Mouse (Mus musculus) heart, embryonic 12.5 days (tissue): ENCODE data around the gene Eno3. TPM values are rescaled to one million over a fixed set of nuclear protein-coding genes. Genes with fewer than 3 reads are reported as not detected.
A peak's percentile ranks its signal among the peaks of the same experiment; 100 is the strongest.

Experiments used
- ATAC-seq: fragments of 200-750 bp; cut with Nextera tagmentation; 2 replicates; pipeline ENCODE4 v1.8.0; 2017; ENCODE audit warnings: moderate TSS enrichment, moderate library complexity; ENCODE audit not compliant: insufficient number of reproducible peaks, low FRiP score
- H3K27ac ChIP-seq: fragments of 300-500 bp; sonication (generic); 2 replicates; pipeline ENCODE4 v1.5.1; 2016; ENCODE audit warnings: mild to moderate bottlenecking, moderate library complexity; ENCODE audit not compliant: poor library complexity, severe bottlenecking
- H3K27me3 ChIP-seq: fragments of 300-500 bp; sonication (generic); replicated peaks from 2 replicates; pipeline ENCODE4 v1.6.1; 2016; ENCODE audit warnings: mild to moderate bottlenecking, moderate library complexity
- H3K36me3 ChIP-seq: fragments of 300-500 bp; sonication (generic); 2 replicates; pipeline ENCODE4 v1.6.1; 2016; ENCODE audit warnings: mild to moderate bottlenecking, moderate library complexity
- H3K4me1 ChIP-seq: fragments of 300-500 bp; sonication (generic); replicated peaks from 2 replicates; pipeline ENCODE4 v1.6.1; 2016; ENCODE audit warnings: mild to moderate bottlenecking
- H3K4me2 ChIP-seq: fragments of 300-500 bp; sonication (generic); 2 replicates; pipeline ENCODE4 v1.6.1; 2016; ENCODE audit warnings: mild to moderate bottlenecking, moderate library complexity
- H3K4me3 ChIP-seq: fragments of 300-500 bp; sonication (generic); 2 replicates; pipeline ENCODE4 v1.5.1; 2016; ENCODE audit warnings: mild to moderate bottlenecking
- H3K9ac ChIP-seq: fragments of 300-500 bp; sonication (generic); 2 replicates; pipeline ENCODE4 v1.6.1; 2016; ENCODE audit warnings: mild to moderate bottlenecking, moderate library complexity
- H3K9me3 ChIP-seq: fragments of 300-500 bp; sonication (generic); replicated peaks from 2 replicates; pipeline ENCODE4 v1.6.1; 2016; ENCODE audit warnings: mild to moderate bottlenecking, moderate library complexity
- WGBS: fragments of 180-500 bp; shearing (Covaris S2); methylation state at CpG from one replicate; pipeline ENCODE4 v1.1.7; 2016; 5-methylcytosine and 5-hydroxymethylcytosine counted together
- microRNA-seq: library from miRNA; unstranded; fragments of <30 nt; microRNA quantifications from one replicate; pipeline ENCODE4, GENCODE M21; 2017
- polyA plus RNA-seq: library from polyadenylated mRNA; unstranded; fragments of >200 nt; fragmentation: Nextera tagmentation; extraction: Ambion mirVana; gene quantifications from 2 replicates; pipeline ENCODE4 v1.2.1, GENCODE M21; 2016

The Eno3 gene
- polyA plus RNA-seq, 1 experiment from 2014 or later = 238 TPM

DNA sequence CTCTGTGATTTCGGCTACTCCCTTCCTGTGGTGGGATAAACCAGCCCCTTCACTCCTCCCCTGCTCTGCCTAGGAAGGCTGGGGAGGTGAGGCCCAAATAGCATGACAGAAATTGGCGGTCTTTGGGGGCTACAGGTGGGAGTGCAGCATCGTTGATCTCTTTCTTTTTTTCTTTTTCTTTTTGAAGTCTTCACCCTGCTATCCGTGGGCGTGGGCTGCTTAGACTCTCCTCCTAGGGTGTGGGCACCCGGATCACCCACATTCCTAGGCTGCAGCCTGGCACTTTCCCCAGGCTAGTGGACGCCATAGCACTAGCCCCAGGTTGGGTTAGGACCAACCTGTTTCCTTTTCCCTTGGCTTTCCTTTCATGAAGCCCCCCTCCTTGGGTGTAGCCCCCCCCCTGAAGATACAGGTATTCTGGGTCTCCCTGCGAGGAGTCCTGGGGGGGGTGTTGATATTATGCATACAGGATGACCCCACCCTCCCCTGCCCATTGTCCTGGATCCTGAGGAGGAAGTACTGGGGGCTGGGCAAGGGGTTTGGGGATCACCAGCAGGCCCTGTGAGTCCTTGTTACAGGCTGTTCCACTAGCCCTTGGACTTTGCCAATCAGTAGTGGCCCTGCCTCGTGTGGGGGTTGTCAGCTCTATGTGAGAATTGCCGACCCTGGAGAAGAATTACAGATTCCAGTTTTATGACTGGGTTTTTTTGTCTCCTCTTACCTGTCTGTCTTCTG, 44.4 kb downstream of the Eno3 start:
- H3K9ac ChIP-seq = peak overlapping the region; percentile 95
- H3K36me3 ChIP-seq = peaks cover 34% of the 10 kb centered on the region
- ATAC-seq = no peak
- H3K4me2 ChIP-seq = peak overlapping the region; percentile 89
- peaks cover 29% of the 10 kb centered on the region for H3K4me1 ChIP-seq
- WGBS = 12% methylated on average over 10 of the region's 10 CpGs
- H3K4me3 ChIP-seq = peak overlapping the region; percentile 84
- H3K27ac ChIP-seq = peak overlapping the region; percentile 95
- no peaks in the 10 kb centered on the region for H3K9me3 ChIP-seq
- H3K27me3 ChIP-seq = no peaks in the 10 kb centered on the region

DNA sequence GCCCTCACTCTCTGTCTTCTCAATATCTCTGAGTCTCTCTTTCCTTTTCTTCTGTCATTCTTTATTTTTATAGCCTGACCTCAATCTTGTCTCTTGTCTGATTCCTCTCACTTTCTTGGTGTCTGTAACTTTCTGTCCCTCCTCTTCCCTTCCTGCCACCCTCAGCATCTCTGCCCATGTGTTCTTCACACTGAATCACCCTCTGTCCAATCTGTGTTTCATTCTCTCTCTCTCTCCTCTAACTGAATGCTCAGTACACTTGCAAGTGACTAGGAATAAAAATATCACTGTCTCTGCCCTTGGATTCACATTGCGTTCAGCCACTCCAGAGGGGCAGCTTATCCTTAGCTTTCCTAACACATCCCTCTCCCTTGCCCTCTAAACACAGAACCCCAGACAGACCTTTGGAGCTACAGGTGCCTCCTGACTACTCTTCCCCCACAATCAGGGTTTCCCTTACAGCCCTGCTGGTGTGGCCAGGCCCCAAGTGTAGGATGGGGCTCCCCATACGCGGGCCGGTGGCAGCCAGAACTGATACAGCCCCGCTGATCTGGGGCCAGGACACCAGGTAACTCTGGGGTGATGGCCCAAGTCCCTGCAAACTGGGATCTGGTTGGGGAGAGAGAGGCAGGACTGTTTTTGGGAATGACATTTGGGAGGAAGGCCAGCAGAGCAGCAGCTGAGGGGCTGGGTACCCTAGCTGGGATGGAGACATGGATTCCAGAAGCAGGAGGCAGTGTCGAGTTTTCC, 45.2 kb downstream of the Eno3 start:
- peak overlapping the region; percentile 95 for H3K9ac ChIP-seq
- peak overlapping the region; percentile 84 for H3K4me3 ChIP-seq
- H3K36me3 ChIP-seq = peaks cover 41% of the 10 kb centered on the region
- ATAC-seq = no peak
- 61% methylated on average over 6 of the region's 6 CpGs for WGBS
- H3K27me3 ChIP-seq = no peaks in the 10 kb centered on the region
- no peaks in the 10 kb centered on the region for H3K9me3 ChIP-seq
- H3K27ac ChIP-seq = peak overlapping the region; percentile 95
- H3K4me1 ChIP-seq = peaks cover 29% of the 10 kb centered on the region
- peak overlapping the region; percentile 89 for H3K4me2 ChIP-seq

DNA sequence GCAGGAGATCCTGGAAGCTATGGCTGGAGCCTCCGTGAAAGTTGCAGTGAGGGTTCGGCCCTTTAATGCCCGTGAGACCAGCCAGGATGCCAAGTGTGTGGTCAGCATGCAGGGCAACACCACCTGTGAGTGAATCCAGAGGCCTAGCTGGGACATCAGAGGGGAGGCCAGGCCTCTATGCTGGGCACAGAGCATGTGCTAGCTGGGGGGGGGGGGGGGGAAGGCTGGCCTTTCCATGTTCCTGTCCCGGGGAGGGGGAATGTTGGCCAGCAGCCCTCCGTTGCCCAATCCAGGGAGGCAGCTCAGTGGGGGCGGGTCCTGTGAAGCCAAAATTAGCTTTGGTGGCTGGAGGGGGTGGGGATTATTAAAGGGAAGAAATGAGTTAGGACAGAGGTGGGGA, 45.8 kb downstream of the Eno3 start:
- peak overlapping the region; percentile 84 for H3K4me3 ChIP-seq
- peaks cover 29% of the 10 kb centered on the region for H3K4me1 ChIP-seq
- no peak for ATAC-seq
- H3K4me2 ChIP-seq = peak overlapping the region; percentile 89
- peaks cover 48% of the 10 kb centered on the region for H3K36me3 ChIP-seq
- no peaks in the 10 kb centered on the region for H3K9me3 ChIP-seq
- 46% methylated on average over 6 of the region's 6 CpGs for WGBS
- peak overlapping the region; percentile 54 for H3K9ac ChIP-seq
- H3K27ac ChIP-seq = peak overlapping the region; percentile 95
- no peaks in the 10 kb centered on the region for H3K27me3 ChIP-seq

DNA sequence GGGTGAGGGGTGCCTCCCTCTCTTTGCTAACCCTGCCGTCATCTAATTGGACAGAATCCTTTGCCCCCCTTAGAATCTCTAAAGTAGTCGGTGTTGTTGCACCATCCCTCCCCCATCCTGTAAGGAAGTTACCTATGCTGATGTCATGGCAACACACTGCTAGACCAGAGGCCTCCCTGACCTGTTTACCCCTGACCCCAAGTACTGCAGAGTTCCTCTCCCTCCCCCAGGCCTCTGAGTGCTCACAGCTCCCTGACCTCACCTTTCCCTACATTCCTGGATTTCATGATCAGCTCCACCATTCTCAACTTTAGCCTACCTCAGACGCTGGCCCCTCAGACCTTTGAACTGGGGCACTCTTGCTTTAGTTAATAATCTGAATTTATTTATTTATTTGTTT, 49.1 kb downstream of the Eno3 start:
- Histone ChIP-seq H3K27me3 (no peaks in the 10 kb centered on the region), H3K27ac (no peak overlapping the region), H3K36me3 (peaks cover 80% of the 10 kb centered on the region), H3K4me2 (no peak overlapping the region), H3K4me3 (no peak overlapping the region), H3K9me3 (no peaks in the 10 kb centered on the region), H3K9ac (no peak overlapping the region), H3K4me1 (peaks cover 25% of the 10 kb centered on the region)
- WGBS = 79% methylated on average over 3 of the region's 3 CpGs
- ATAC-seq = no peak

DNA sequence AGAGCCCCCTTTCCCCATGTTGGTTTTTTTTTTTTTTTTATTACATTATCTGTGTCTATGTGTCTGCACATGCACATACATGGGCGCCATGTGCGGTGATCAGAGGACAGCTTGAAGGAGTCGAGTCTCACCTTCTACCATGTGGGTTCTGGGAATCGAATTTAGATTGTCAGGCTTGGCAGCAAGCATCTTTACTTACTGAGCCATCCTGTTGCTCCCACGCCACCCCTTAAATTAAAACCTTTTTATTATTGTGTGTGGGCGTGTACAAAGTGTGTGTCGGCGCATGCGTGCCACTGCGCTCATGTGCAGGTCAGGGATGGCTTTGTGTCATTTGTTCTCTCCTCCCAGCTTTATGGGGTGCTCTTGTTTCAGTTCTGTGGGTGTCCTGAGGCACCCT, 54.0 kb downstream of the Eno3 start:
- 91% methylated on average over 10 of the region's 10 CpGs for WGBS
- no peaks in the 10 kb centered on the region for H3K27me3 ChIP-seq
- ATAC-seq = no peak
- H3K36me3 ChIP-seq = peaks cover 86% of the 10 kb centered on the region
- no peak overlapping the region for H3K4me2 ChIP-seq
- H3K27ac ChIP-seq = no peak overlapping the region
- no peaks in the 10 kb centered on the region; the same call in 1 of the 2 replicates for H3K4me1 ChIP-seq
- no peaks in the 10 kb centered on the region for H3K9me3 ChIP-seq
- no peak overlapping the region for H3K9ac ChIP-seq
- H3K4me3 ChIP-seq = no peak overlapping the region

Small RNA genes lying within 50 kb of the gene (microRNA-seq; reads per million reads assigned to microRNA genes)
- gene Mir6925 = not detected

Other genes with a start within 250 kb of the Eno3 start
- gene Pelp1, start 247.2 kb upstream of the Eno3 start, polyA plus RNA-seq = 28.4 and 29.3 TPM in 2 replicates
- 13.5 TPM in 2 replicates for gene Arrb2, start 224.6 kb upstream of the Eno3 start, polyA plus RNA-seq
- gene Med11, start 205.3 kb upstream of the Eno3 start, polyA plus RNA-seq = 22.6 and 24.0 TPM in 2 replicates
- gene Zmynd15, start 197.8 kb upstream of the Eno3 start, polyA plus RNA-seq = 1.9 and 2.9 TPM in 2 replicates
- gene Cxcl16, start 197.2 kb upstream of the Eno3 start, polyA plus RNA-seq = 6.1 and 8.6 TPM in 2 replicates
- gene Tm4sf5, start 152.0 kb upstream of the Eno3 start, polyA plus RNA-seq = 9.7 and 11.3 TPM in 2 replicates
- 0.30 and 0.54 TPM in 2 replicates for gene Vmo1, start 142.6 kb upstream of the Eno3 start, polyA plus RNA-seq
- 0.23 and 0.65 TPM in 2 replicates for gene Gltpd2, start 138.0 kb upstream of the Eno3 start, polyA plus RNA-seq
- 575 and 577 TPM in 2 replicates for gene Psmb6, start 131.8 kb upstream of the Eno3 start, polyA plus RNA-seq
- gene Gm40193, start 124.3 kb upstream of the Eno3 start, polyA plus RNA-seq = not detected in 2 replicates
- 12.6 TPM in 2 replicates for gene Pld2, start 117.1 kb upstream of the Eno3 start, polyA plus RNA-seq
- 13.7 and 14.8 TPM in 2 replicates for gene Mink1, start 94.3 kb upstream of the Eno3 start, polyA plus RNA-seq
- gene 4930544D05Rik, start 41.4 kb upstream of the Eno3 start, polyA plus RNA-seq = not detected in 2 replicates
- 0.37 TPM in 1 of 2 replicates, not detected in the other for gene Chrne, start 38.0 kb upstream of the Eno3 start, polyA plus RNA-seq
- gene Gp1ba, start 18.1 kb upstream of the Eno3 start, polyA plus RNA-seq = 1.4 and 2.2 TPM in 2 replicates
- gene Rnf167, start 10.0 kb upstream of the Eno3 start, polyA plus RNA-seq = 67.4 and 70.1 TPM in 2 replicates
- 227 and 229 TPM in 2 replicates for gene Slc25a11, start 9.7 kb upstream of the Eno3 start, polyA plus RNA-seq
- gene Pfn1, start 2.6 kb upstream of the Eno3 start, polyA plus RNA-seq = 1,661 and 1,678 TPM in 2 replicates
- 164 and 170 TPM in 2 replicates for gene Spag7, start 12.2 kb downstream of the Eno3 start, polyA plus RNA-seq
- gene Camta2, start 30.9 kb downstream of the Eno3 start, polyA plus RNA-seq = 10.9 and 16.5 TPM in 2 replicates
- gene Inca1, start 43.0 kb downstream of the Eno3 start, polyA plus RNA-seq = 1.7 and 1.8 TPM in 2 replicates
- 3.9 and 4.5 TPM in 2 replicates for gene Kif1c, start 43.3 kb downstream of the Eno3 start, polyA plus RNA-seq
- gene Zfp3, start 107.0 kb downstream of the Eno3 start, polyA plus RNA-seq = 7.3 and 8.3 TPM in 2 replicates
- not detected in 2 replicates for gene Scimp, start 155.4 kb downstream of the Eno3 start, polyA plus RNA-seq
- gene Rabep1, start 187.6 kb downstream of the Eno3 start, polyA plus RNA-seq = 33.3 and 35.1 TPM in 2 replicates